ENCODE assay signal across 8 mouse cellular contexts in genomic region chr10:85916498-85917309, GRCm38 (mm10). TPM values are rescaled to one million over a fixed set of nuclear protein-coding genes. Genes with fewer than 3 reads are reported as not detected.
DNase-seq lines count a peak whose midpoint lies in the region; ATAC-seq lines count a peak whose summit lies in the region.

TSS of gene Prdm4 (minus strand) at chr10:85917142.

- ATAC-seq in hindbrain, embryonic 12.5 days (ENCODE audit: low FRiP score) = peak; percentile 99

- H3K36me3 ChIP-seq in hindbrain, embryonic 12.5 days = peaks cover 24% of the 10 kb centered on the region

- peaks cover 5% of the 10 kb centered on the region; the same call in 1 of the 2 replicates for H3K27me3 ChIP-seq in hindbrain, embryonic 12.5 days

- H3K9me3 ChIP-seq in hindbrain, embryonic 12.5 days (replicated peaks) = no peaks in the 10 kb centered on the region

- peak within 1 kb of the TSS; percentile 98 for H3K4me3 ChIP-seq in hindbrain, embryonic 12.5 days

- H3K4me2 ChIP-seq in hindbrain, embryonic 12.5 days (replicated peaks) = peak within 1 kb of the TSS; percentile 82

- H3K4me1 ChIP-seq in hindbrain, embryonic 12.5 days = peaks cover 16% of the 10 kb centered on the region

- peak within 1 kb of the TSS; percentile 88 for H3K27ac ChIP-seq in hindbrain, embryonic 12.5 days

- H3K9ac ChIP-seq in hindbrain, embryonic 12.5 days = peak within 1 kb of the TSS; percentile 90

- DNase-seq in NIH3T3 (ENCODE audit: low read depth) = peak; percentile 99
- DNase-seq in cerebellum, postnatal 10 days = peak; percentile 98 to 99
- peak; percentile 96 to 97 for DNase-seq in frontal cortex, postnatal 10 days (ENCODE audit: low spot score in 2 of 2)
- DNase-seq in layer of hippocampus, postnatal 14 days (ENCODE audit: low spot score in 2 of 2) = peak; percentile 90 to 97
- peak; percentile 96 for DNase-seq in lung, postnatal 14 days
- DNase-seq in retina, adult 2 months (ENCODE audit: low read depth, low spot score) = peak; percentile 94
- DNase-seq in thymus, postnatal 36 days = peak; percentile 95 to 98

- WGBS in hindbrain, embryonic 12.5 days = under 1% methylated on average over 90 of the region's 90 CpGs

RNA-seq across cellular contexts. Expression of gene Prdm4, which starts in this region (rescaled TPM):
- 35.3 and 39.0 TPM in 2 replicates for polyA plus RNA-seq in hindbrain, embryonic 12.5 days (2016; fragmentation: Nextera tagmentation; extraction: Ambion mirVana)
- 10 to 100 TPM; 28.6 to 29.1 TPM for total RNA-seq in layer of hippocampus, postnatal 14 days (2021)

Comparison
In these comparisons a context has a peak if more than half of its experiments do, and no peak if none do; other contexts are left out.
1. Peak in every context shown above with its lines: DNase-seq, ATAC-seq, H3K4me3 ChIP-seq and H3K27ac ChIP-seq.